Mouse (Mus musculus): Measurements from ENCODE around the gene Cd3d. TPM values are rescaled to one million over a fixed set of nuclear protein-coding genes. Genes with fewer than 3 reads are reported as not detected.

The Cd3d gene
- polyA plus RNA-seq, 1 experiment from 2014 or later: not detected

DNA sequence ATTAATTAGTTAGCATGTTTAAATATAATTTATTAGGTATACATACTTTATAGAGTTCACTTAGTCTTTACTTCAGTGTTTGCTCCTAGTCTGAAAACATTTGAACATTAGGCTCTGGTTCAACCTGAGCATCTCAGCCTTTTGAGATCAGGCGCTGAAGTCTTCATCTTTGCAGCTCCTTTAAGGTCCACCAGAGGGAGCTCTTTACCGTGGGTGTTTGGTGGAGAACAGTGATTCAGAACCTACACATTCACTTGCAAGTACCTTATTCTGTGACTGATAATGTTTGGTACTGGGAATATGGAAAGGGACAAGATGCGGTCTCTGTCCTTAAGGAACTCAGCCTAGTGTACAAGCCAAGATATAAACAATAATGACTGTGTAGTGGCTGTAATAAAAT is 41.2 kb downstream of the Cd3d start:
- DNase-seq (ENCODE audit: low spot score, missing footprints): peak; percentile 94
- no peaks in the 10 kb centered on the region for H3K4me1 ChIP-seq (ENCODE audit: control insufficient read depth, insufficient read depth, low read length)
- 12% methylated on average over 3 of the region's 3 CpGs for WGBS
- H3K9ac ChIP-seq (ENCODE audit: low read length): no peak overlapping the region
- H3K27ac ChIP-seq (ENCODE audit: low read depth, low read length): no peak overlapping the region
- H3K9me3 ChIP-seq (ENCODE audit: control insufficient read depth, low read length): no peaks in the 10 kb centered on the region
- H3K36me3 ChIP-seq (ENCODE audit: control insufficient read depth, insufficient read depth, low read length): no peaks in the 10 kb centered on the region
- no peak overlapping the region for H3K4me2 ChIP-seq
- no peak for ATAC-seq (ENCODE audit: low FRiP score)
- no peaks in the 10 kb centered on the region for H3K27me3 ChIP-seq (ENCODE audit: control insufficient read depth, insufficient read depth, low read length)
- no peak overlapping the region for H3K4me3 ChIP-seq (ENCODE audit: low read depth, low read length)

DNA sequence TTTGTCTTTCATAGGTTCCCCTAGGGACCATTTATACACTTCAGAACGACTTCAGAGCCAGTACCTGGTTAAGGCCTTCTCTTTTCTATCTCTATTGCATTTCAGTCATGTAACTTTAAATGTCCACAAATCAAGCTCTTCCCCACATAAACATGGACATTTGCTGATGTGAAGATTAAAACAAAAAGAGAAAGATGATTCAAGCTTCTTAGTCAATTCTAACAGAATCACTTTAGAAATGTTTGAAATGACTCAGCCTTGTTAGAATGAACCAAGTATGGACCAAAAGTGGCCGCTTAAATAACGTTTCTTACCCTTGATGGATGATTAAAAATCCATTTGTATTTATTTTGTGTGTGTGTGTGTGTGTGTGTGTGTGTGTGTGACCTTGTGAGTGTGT is 42.1 kb downstream of the Cd3d start:
- no peak overlapping the region for H3K9ac ChIP-seq (ENCODE audit: low read length)
- H3K9me3 ChIP-seq (ENCODE audit: control insufficient read depth, low read length): no peaks in the 10 kb centered on the region
- H3K4me1 ChIP-seq (ENCODE audit: control insufficient read depth, insufficient read depth, low read length): no peaks in the 10 kb centered on the region
- no peaks in the 10 kb centered on the region for H3K36me3 ChIP-seq (ENCODE audit: control insufficient read depth, insufficient read depth, low read length)
- H3K27me3 ChIP-seq (ENCODE audit: control insufficient read depth, insufficient read depth, low read length): no peaks in the 10 kb centered on the region
- DNase-seq (ENCODE audit: low spot score, missing footprints): no peak
- 68% methylated on average over 3 of the region's 3 CpGs for WGBS
- ATAC-seq (ENCODE audit: low FRiP score): no peak
- H3K4me3 ChIP-seq (ENCODE audit: low read depth, low read length): no peak overlapping the region
- no peak overlapping the region for H3K27ac ChIP-seq (ENCODE audit: low read depth, low read length)
- no peak overlapping the region for H3K4me2 ChIP-seq

DNA sequence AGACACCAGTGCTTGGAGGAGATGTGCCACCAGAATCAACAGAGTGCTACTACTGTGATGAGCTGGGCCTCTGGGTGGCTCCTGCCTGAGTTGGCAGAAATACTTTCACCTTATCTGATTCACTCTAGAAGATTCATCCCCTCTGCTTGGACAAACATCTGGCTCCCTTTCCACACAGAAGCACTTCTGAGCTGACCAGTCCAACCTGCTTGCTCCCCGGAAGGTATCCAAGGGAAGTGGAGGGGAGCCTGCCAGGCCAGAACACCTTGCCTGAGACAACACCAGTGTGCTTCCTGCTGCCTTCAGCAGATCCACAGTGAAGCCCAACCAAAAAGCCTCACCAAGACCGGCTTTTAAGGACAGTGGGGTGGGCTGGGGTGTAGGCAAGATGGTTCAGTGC is 42.6 kb downstream of the Cd3d start:
- Histone ChIP-seq H3K4me3 (ENCODE audit: low read depth, low read length) (no peak overlapping the region), H3K27me3 (ENCODE audit: control insufficient read depth, insufficient read depth, low read length) (no peaks in the 10 kb centered on the region), H3K9ac (ENCODE audit: low read length) (no peak overlapping the region), H3K27ac (ENCODE audit: low read depth, low read length) (no peak overlapping the region), H3K4me2 (no peak overlapping the region), H3K36me3 (ENCODE audit: control insufficient read depth, insufficient read depth, low read length) (no peaks in the 10 kb centered on the region), H3K9me3 (ENCODE audit: control insufficient read depth, low read length) (no peaks in the 10 kb centered on the region), H3K4me1 (ENCODE audit: control insufficient read depth, insufficient read depth, low read length) (no peaks in the 10 kb centered on the region)
- 88% methylated on average over 2 of the region's 2 CpGs for WGBS
- DNase-seq (ENCODE audit: low spot score, missing footprints) (no peak), ATAC-seq (ENCODE audit: low FRiP score) (no peak)

DNA sequence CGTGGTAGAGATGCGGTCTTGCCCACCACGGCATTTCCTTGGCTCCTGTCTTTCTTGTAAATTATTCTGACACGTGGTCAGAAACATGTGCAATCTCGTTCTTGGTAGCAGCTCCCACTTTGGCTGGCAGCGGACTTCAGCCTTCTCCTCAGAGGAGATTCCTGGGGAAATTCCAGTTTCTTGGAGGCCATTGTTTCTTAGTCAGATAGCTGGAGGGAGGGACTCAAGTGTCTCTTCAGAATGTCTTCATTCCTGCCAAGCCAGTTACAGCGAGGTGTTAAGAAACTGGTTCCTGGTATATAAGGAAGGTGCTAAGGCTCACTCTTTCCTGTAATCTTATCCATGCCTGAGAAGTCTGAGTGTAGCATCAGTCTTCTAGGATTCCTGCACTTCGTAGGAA is 45.8 kb downstream of the Cd3d start:
- Histone ChIP-seq H3K9ac (ENCODE audit: low read length) (no peak overlapping the region), H3K4me3 (ENCODE audit: low read depth, low read length) (no peak overlapping the region), H3K4me2 (no peak overlapping the region), H3K4me1 (ENCODE audit: control insufficient read depth, insufficient read depth, low read length) (no peaks in the 10 kb centered on the region), H3K27me3 (ENCODE audit: control insufficient read depth, insufficient read depth, low read length) (no peaks in the 10 kb centered on the region), H3K9me3 (ENCODE audit: control insufficient read depth, low read length) (no peaks in the 10 kb centered on the region), H3K27ac (ENCODE audit: low read depth, low read length) (no peak overlapping the region), H3K36me3 (ENCODE audit: control insufficient read depth, insufficient read depth, low read length) (no peaks in the 10 kb centered on the region)
- ATAC-seq (ENCODE audit: low FRiP score) (no peak), DNase-seq (ENCODE audit: low spot score, missing footprints) (no peak)
- WGBS: 74% methylated on average over 8 of the region's 8 CpGs

DNA sequence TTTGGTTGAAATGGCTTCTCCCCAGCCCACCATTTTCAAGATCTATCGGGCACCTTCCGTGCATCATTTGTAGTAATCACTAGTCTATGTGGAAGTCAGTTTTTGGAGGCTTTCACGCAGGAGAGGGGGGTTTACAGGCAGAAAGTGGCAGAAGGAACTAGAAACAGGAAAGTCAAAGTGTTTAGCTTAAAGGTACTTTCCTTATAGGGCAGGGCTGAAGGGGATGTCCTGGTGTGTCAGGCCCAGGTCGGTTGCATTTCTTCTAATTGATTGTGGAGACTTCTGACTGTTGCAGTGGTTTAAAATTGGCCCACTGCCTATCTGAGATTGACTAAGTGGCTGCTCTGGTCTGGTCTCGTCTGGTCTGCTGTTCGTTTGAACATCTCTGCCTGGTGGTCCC is 48.8 kb downstream of the Cd3d start:
- DNase-seq (ENCODE audit: low spot score, missing footprints): no peak
- 71% methylated on average over 6 of the region's 6 CpGs for WGBS

DNA sequence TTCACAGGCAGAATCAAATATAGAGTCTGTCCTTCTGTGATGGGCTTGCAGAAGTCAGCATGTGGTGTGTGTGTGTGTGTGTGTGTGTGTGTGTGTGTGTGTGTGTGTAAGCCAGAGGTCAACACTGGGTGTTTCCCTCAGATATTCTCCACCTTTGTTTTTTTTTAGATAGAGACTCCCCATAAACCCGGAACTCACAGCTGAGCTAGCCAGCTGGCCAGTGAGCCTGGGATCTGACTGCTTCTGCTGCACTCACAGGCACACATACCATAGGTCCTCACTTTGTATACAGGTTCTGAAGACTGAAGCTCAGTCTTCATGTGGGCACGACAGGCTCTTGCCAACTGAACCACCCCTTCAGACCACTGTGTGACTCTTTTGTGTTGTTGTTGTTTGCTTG is 50.7 kb downstream of the Cd3d start:
- WGBS: 79% methylated on average over 2 of the region's 2 CpGs
- no peak for ATAC-seq (ENCODE audit: low FRiP score)
- Histone ChIP-seq H3K4me2 (no peak overlapping the region), H3K4me1 (ENCODE audit: control insufficient read depth, insufficient read depth, low read length) (no peaks in the 10 kb centered on the region), H3K36me3 (ENCODE audit: control insufficient read depth, insufficient read depth, low read length) (no peaks in the 10 kb centered on the region), H3K9me3 (ENCODE audit: control insufficient read depth, low read length) (no peaks in the 10 kb centered on the region), H3K9ac (ENCODE audit: low read length) (no peak overlapping the region), H3K27ac (ENCODE audit: low read depth, low read length) (no peak overlapping the region), H3K4me3 (ENCODE audit: low read depth, low read length) (no peak overlapping the region), H3K27me3 (ENCODE audit: control insufficient read depth, insufficient read depth, low read length) (no peaks in the 10 kb centered on the region)
- DNase-seq (ENCODE audit: low spot score, missing footprints): no peak

More for the DNA sequence above, 48.8 kb downstream of the Cd3d start:
- H3K9ac ChIP-seq (ENCODE audit: low read length): no peak overlapping the region
- no peak overlapping the region for H3K27ac ChIP-seq (ENCODE audit: low read depth, low read length)
- no peak for ATAC-seq (ENCODE audit: low FRiP score)
- no peaks in the 10 kb centered on the region for H3K36me3 ChIP-seq (ENCODE audit: control insufficient read depth, insufficient read depth, low read length)
- H3K27me3 ChIP-seq (ENCODE audit: control insufficient read depth, insufficient read depth, low read length): no peaks in the 10 kb centered on the region
- no peak overlapping the region for H3K4me3 ChIP-seq (ENCODE audit: low read depth, low read length)
- no peak overlapping the region for H3K4me2 ChIP-seq
- H3K4me1 ChIP-seq (ENCODE audit: control insufficient read depth, insufficient read depth, low read length): no peaks in the 10 kb centered on the region
- H3K9me3 ChIP-seq (ENCODE audit: control insufficient read depth, low read length): no peaks in the 10 kb centered on the region

DNA sequence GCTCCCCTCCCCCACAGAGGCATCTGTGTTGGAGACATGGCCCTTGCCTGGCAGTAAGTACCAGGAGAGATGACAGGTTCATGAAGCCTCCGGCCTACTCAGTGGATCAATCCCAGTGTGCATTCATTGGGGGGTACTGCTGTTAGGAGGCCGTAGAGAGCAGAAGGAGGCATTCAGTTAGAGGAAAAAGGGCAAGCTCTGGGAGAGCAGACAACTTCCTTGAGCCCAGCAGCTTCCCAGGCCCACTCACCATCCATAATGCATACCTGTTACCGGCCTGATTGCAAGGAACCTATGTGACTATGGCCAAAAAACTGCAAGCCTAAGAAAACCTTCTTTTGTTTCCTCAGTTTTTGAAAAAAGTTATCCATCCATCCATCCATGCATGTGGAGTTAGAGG is 52.9 kb downstream of the Cd3d start:
- H3K9ac ChIP-seq (ENCODE audit: low read length): no peak overlapping the region
- H3K27ac ChIP-seq (ENCODE audit: low read depth, low read length): no peak overlapping the region
- ATAC-seq (ENCODE audit: low FRiP score) (no peak), DNase-seq (ENCODE audit: low spot score, missing footprints) (no peak)
- H3K9me3 ChIP-seq (ENCODE audit: control insufficient read depth, low read length): no peaks in the 10 kb centered on the region
- no peaks in the 10 kb centered on the region for H3K36me3 ChIP-seq (ENCODE audit: control insufficient read depth, insufficient read depth, low read length)
- WGBS: 88% methylated on average over 3 of the region's 3 CpGs
- H3K4me1 ChIP-seq (ENCODE audit: control insufficient read depth, insufficient read depth, low read length): no peaks in the 10 kb centered on the region
- H3K4me2 ChIP-seq: no peak overlapping the region
- peaks cover 4% of the 10 kb centered on the region; the same call in 1 of the 2 replicates for H3K27me3 ChIP-seq (ENCODE audit: control insufficient read depth, insufficient read depth, low read length)
- no peak overlapping the region for H3K4me3 ChIP-seq (ENCODE audit: low read depth, low read length)

Other genes with a start within 250 kb of the Cd3d start
- 28.8 and 32.8 TPM in 2 replicates for gene Phldb1, start 246.6 kb upstream of the Cd3d start, polyA plus RNA-seq (2014; fragmentation: Nextera tagmentation; extraction: Ambion mirVana)
- gene Arcn1, start 213.9 kb upstream of the Cd3d start, polyA plus RNA-seq (2014; fragmentation: Nextera tagmentation; extraction: Ambion mirVana): 191 and 213 TPM in 2 replicates
- 141 and 149 TPM in 2 replicates for gene Ift46, start 213.9 kb upstream of the Cd3d start, polyA plus RNA-seq (2014; fragmentation: Nextera tagmentation; extraction: Ambion mirVana)
- gene Tmem25, start 182.5 kb upstream of the Cd3d start, polyA plus RNA-seq (2014; fragmentation: Nextera tagmentation; extraction: Ambion mirVana): 2.1 and 2.7 TPM in 2 replicates
- not detected in 2 replicates for gene Ttc36, start 178.7 kb upstream of the Cd3d start, polyA plus RNA-seq (2014; fragmentation: Nextera tagmentation; extraction: Ambion mirVana)
- 14.0 and 19.4 TPM in 2 replicates for gene Kmt2a, start 100.5 kb upstream of the Cd3d start, polyA plus RNA-seq (2014; fragmentation: Nextera tagmentation; extraction: Ambion mirVana)
- 574 and 619 TPM in 2 replicates for gene Atp5l, start 61.0 kb upstream of the Cd3d start, polyA plus RNA-seq (2014; fragmentation: Nextera tagmentation; extraction: Ambion mirVana)
- 32.1 and 37.2 TPM in 2 replicates for gene Ube4a, start 16.2 kb upstream of the Cd3d start, polyA plus RNA-seq (2014; fragmentation: Nextera tagmentation; extraction: Ambion mirVana)
- gene Cd3g, start 1.4 kb upstream of the Cd3d start, polyA plus RNA-seq (2014; fragmentation: Nextera tagmentation; extraction: Ambion mirVana): not detected in 2 replicates
- gene Cd3e, start 27.8 kb downstream of the Cd3d start, polyA plus RNA-seq (2014; fragmentation: Nextera tagmentation; extraction: Ambion mirVana): not detected in 2 replicates
- gene Mpzl2, start 58.0 kb downstream of the Cd3d start, polyA plus RNA-seq (2014; fragmentation: Nextera tagmentation; extraction: Ambion mirVana): 0.63 and 0.65 TPM in 2 replicates
- 2.3 and 2.6 TPM in 2 replicates for gene Mpzl3, start 73.4 kb downstream of the Cd3d start, polyA plus RNA-seq (2014; fragmentation: Nextera tagmentation; extraction: Ambion mirVana)
- 0.31 TPM in 1 of 2 replicates, not detected in the other for gene Jaml, start 97.4 kb downstream of the Cd3d start, polyA plus RNA-seq (2014; fragmentation: Nextera tagmentation; extraction: Ambion mirVana)
- 3.4 and 3.5 TPM in 2 replicates for gene Scn2b, start 136.0 kb downstream of the Cd3d start, polyA plus RNA-seq (2014; fragmentation: Nextera tagmentation; extraction: Ambion mirVana)
- 0.03 and 0.08 TPM in 2 replicates for gene Scn4b, start 156.6 kb downstream of the Cd3d start, polyA plus RNA-seq (2014; fragmentation: Nextera tagmentation; extraction: Ambion mirVana)
- gene BC049352, start 200.2 kb downstream of the Cd3d start, polyA plus RNA-seq (2014; fragmentation: Nextera tagmentation; extraction: Ambion mirVana): not detected in 2 replicates
- gene Tmprss4, start 222.3 kb downstream of the Cd3d start, polyA plus RNA-seq (2014; fragmentation: Nextera tagmentation; extraction: Ambion mirVana): not detected in 2 replicates